Mouse (Mus musculus): Measurements from ENCODE around the gene Timp4. TPM values are rescaled to one million over a fixed set of nuclear protein-coding genes. Genes with fewer than 3 reads are reported as not detected.

Gene Timp4
- total RNA-seq (2012; rRNA removed) (not detected in 2 replicates), total RNA-seq (2014; rRNA removed) (not detected in 2 replicates), polyA plus RNA-seq (2012; ENCODE audit: insufficient read length, low read depth) (0.12 TPM in 1 of 2 replicates, not detected in the other)

- Histone ChIP-seq H3K4me2 (ENCODE audit: insufficient read depth, low read depth, poor library complexity, severe bottlenecking) (no peak within 1 kb of the TSS), H3K4me3 (replicated peaks in 1 of 3; ENCODE audit: low read depth in 2 of 3, low read length in 2 of 3, poor library complexity in 1 of 3) (no peak within 1 kb of the TSS), H3K4me1 (ENCODE audit: control insufficient read depth in 1 of 2, insufficient read depth in 2 of 2) (no peaks in the 10 kb centered on the region), H3K36me3 (replicated peaks in 1 of 2; ENCODE audit: control insufficient read depth in 1 of 2, insufficient read depth in 1 of 2, low read length in 1 of 2) (peaks cover 0 to 4% of the 10 kb centered on the region in 2 experiments), H3K27me3 (replicated peaks) (no peaks in the 10 kb centered on the region), H3K27ac (ENCODE audit: insufficient read depth, low read depth) (no peak within 1 kb of the TSS), H3K9ac (ENCODE audit: insufficient read depth, low read depth) (no peak within 1 kb of the TSS), H3K9me3 (replicated peaks; ENCODE audit: low read length) (no peaks in the 10 kb centered on the region), H3K79me2 (replicated peaks; ENCODE audit: control insufficient read depth, extremely low read depth, insufficient read depth, poor library complexity, severe bottlenecking) (no peaks in the 10 kb centered on the region)
- DNase-seq (ENCODE audit: extremely low read depth) = no peak
- no peak for TF ChIP-seq USF1 (IDR thresholded peaks at IDR 0.05; ENCODE audit: low read depth, low read length)
- TF ChIP-seq CHD2 (IDR thresholded peaks at IDR 0.05; ENCODE audit: low read length) = no peak
- TF ChIP-seq MYC (IDR thresholded peaks at IDR 0.05; ENCODE audit: low read depth, low read length) = no peak
- TF ChIP-seq NELFE (IDR thresholded peaks at IDR 0.05; ENCODE audit: low read depth, low read length) = no peak
- no peak for TF ChIP-seq NRF1 (IDR thresholded peaks at IDR 0.05; ENCODE audit: low read depth, low read length)
- no peak for TF ChIP-seq ZC3H11A (IDR thresholded peaks at IDR 0.05; ENCODE audit: low read depth, low read length)
- TF ChIP-seq ZKSCAN1 (IDR thresholded peaks at IDR 0.05; ENCODE audit: borderline replicate concordance, low read depth, low read length) = no peak
- in situ Hi-C loops (cut with MboI; ENCODE audit: low pct_ligation_motif_present, low pct_unique_long_range_greater_than_20kb, low sequenced_read_pairs) (loop anchor here (25.0 kb wide), 1 partner anchor 315 kb away; no protein-coding TSS in a partner anchor), dilution Hi-C loops (cut with MboI; ENCODE audit: extremely low pct_ligation_motif_present, extremely low pct_unique_long_range_greater_than_20kb, low sequenced_read_pairs) (no loop called here)
Observed at GRCm38 (mm10) chr6:115252099-115252873, at the start of gene Timp4. Gene Timp4, minus strand, starts transcription at chr6:115252205.

- dilution Hi-C loops (cut with MboI; ENCODE audit: extremely low pct_ligation_motif_present, extremely low pct_unique_long_range_greater_than_20kb, low sequenced_read_pairs) = no loop called here
- peaks cover 5 to 23% of the 10 kb centered on the region in 2 experiments for H3K4me1 ChIP-seq (ENCODE audit: control insufficient read depth in 1 of 2, insufficient read depth in 2 of 2)
- H3K9me3 ChIP-seq (replicated peaks; ENCODE audit: low read length) = peaks cover 3% of the 10 kb centered on the region
- no peak overlapping the region for H3K9ac ChIP-seq (ENCODE audit: insufficient read depth, low read depth)
- DNase-seq (ENCODE audit: extremely low read depth) = no peak
- H3K27ac ChIP-seq (ENCODE audit: insufficient read depth, low read depth) = no peak overlapping the region
- no peaks in the 10 kb centered on the region for H3K27me3 ChIP-seq (replicated peaks)
- in situ Hi-C loops (cut with MboI; ENCODE audit: low pct_ligation_motif_present, low pct_unique_long_range_greater_than_20kb, low sequenced_read_pairs) = no loop called here
- H3K4me2 ChIP-seq (ENCODE audit: insufficient read depth, low read depth, poor library complexity, severe bottlenecking) = no peak overlapping the region
- TF ChIP-seq POLR2A (IDR thresholded peaks at IDR 0.05; ENCODE audit: low read depth, low read length) (no peak), MAX (IDR thresholded peaks at IDR 0.05; ENCODE audit: low read length) (no peak), CTCF (conservative IDR thresholded peaks at IDR 0.05 in 1 of 2, IDR thresholded peaks at IDR 0.05 in 1 of 2; ENCODE audit: low read depth in 2 of 2, low read length in 2 of 2) (no peak), ELF1 (IDR thresholded peaks at IDR 0.05; ENCODE audit: low read depth, low read length) (no peak), RCOR1 (conservative IDR thresholded peaks at IDR 0.05; ENCODE audit: low read depth, low read length) (no peak), GABPA (IDR thresholded peaks at IDR 0.05; ENCODE audit: insufficient replicate concordance, low read depth, low read length) (no peak), NRF1 (IDR thresholded peaks at IDR 0.05; ENCODE audit: low read depth, low read length) (no peak)
- no peak overlapping the region for H3K4me3 ChIP-seq (replicated peaks in 1 of 3; ENCODE audit: low read depth in 2 of 3, low read length in 2 of 3, poor library complexity in 1 of 3)
- H3K36me3 ChIP-seq (replicated peaks in 1 of 2; ENCODE audit: control insufficient read depth in 1 of 2, insufficient read depth in 1 of 2, low read length in 1 of 2) = no peaks in the 10 kb centered on the region
- H3K79me2 ChIP-seq (replicated peaks; ENCODE audit: control insufficient read depth, extremely low read depth, insufficient read depth, poor library complexity, severe bottlenecking) = no peaks in the 10 kb centered on the region
Observed at GRCm38 (mm10) chr6:115293877-115294276, 41.9 kb upstream of the Timp4 start.

Data from CH12.LX (cell line).